Mouse (Mus musculus): ENCODE measurements at regions not wholly inside any gene's neighbourhood (a gene's known extent, or its start where the extent isn't known, plus 50 kb on each side); places are given as distances from the start of the nearest gene placed in this dataset.
A peak's percentile ranks its signal among the peaks of the same experiment; 100 is the strongest.

- no peak for DNase-seq
Observed at GRCm38 (mm10) chr10:17374047-17374446, 349.0 kb upstream of the Cited2 start.

- DNase-seq, result no peak
Observed at GRCm38 (mm10) chr10:17382990-17383389, 340.0 kb upstream of the Cited2 start.

- no peak for DNase-seq
Observed at GRCm38 (mm10) chr10:17385181-17385580, 337.8 kb upstream of the Cited2 start.

- no peak for DNase-seq
Observed at GRCm38 (mm10) chr10:17387296-17387695, 335.7 kb upstream of the Cited2 start.

- DNase-seq, result no peak
Observed at GRCm38 (mm10) chr10:17395495-17396224, 327.4 kb upstream of the Cited2 start.

- no peak for DNase-seq
Observed at GRCm38 (mm10) chr10:17403899-17404298, 319.1 kb upstream of the Cited2 start.

- DNase-seq, result no peak
Observed at GRCm38 (mm10) chr10:17407854-17408606, 315.0 kb upstream of the Cited2 start.

GRCm38 (mm10) chr10:17408781-17409180, 314.2 kb upstream of the Cited2 start:
- no peak for DNase-seq

GRCm38 (mm10) chr10:17411300-17411987, 311.6 kb upstream of the Cited2 start:
- DNase-seq, result no peak

GRCm38 (mm10) chr10:17415112-17415511, 307.9 kb upstream of the Cited2 start:
- DNase-seq, result no peak

GRCm38 (mm10) chr10:17416121-17416520, 306.9 kb upstream of the Cited2 start:
- DNase-seq, result peak; percentile 46 to 55

GRCm38 (mm10) chr10:17417394-17417793, 305.6 kb upstream of the Cited2 start:
- DNase-seq, result no peak

- peak; percentile 63 to 70 for DNase-seq
Observed at GRCm38 (mm10) chr10:17418227-17418685, 304.8 kb upstream of the Cited2 start.

GRCm38 (mm10) chr10:17423584-17424278, 299.3 kb upstream of the Cited2 start:
- DNase-seq, result no peak

- no peak for DNase-seq
Observed at GRCm38 (mm10) chr10:17426197-17426596, 296.8 kb upstream of the Cited2 start.

GRCm38 (mm10) chr10:17427316-17427715, 295.7 kb upstream of the Cited2 start:
- no peak for DNase-seq

GRCm38 (mm10) chr10:17428315-17428714, 294.7 kb upstream of the Cited2 start:
- DNase-seq, result no peak

GRCm38 (mm10) chr10:17431068-17431467, 291.9 kb upstream of the Cited2 start:
- no peak for DNase-seq

GRCm38 (mm10) chr10:17434098-17434497, 288.9 kb upstream of the Cited2 start:
- no peak for DNase-seq

- DNase-seq, result no peak
Observed at GRCm38 (mm10) chr10:17450240-17450639, 272.8 kb upstream of the Cited2 start.

GRCm38 (mm10) chr10:17470880-17471279, 252.1 kb upstream of the Cited2 start:
- no peak for DNase-seq

GRCm38 (mm10) chr10:17472536-17472935, 250.5 kb upstream of the Cited2 start:
- DNase-seq, result no peak

GRCm38 (mm10) chr10:17475976-17476375, 247.0 kb upstream of the Cited2 start:
- no peak for DNase-seq

All from B cell, adult 2 months (primary cell).